Mouse (Mus musculus) layer of hippocampus, adult 9-11 months (tissue): Measurements from ENCODE around the gene Ddx50.

ENCODE experiments used
- DNase-seq: peaks from one replicate; pipeline ENCODE4 v3.0.0; 2022

Gene Ddx50

DNA sequence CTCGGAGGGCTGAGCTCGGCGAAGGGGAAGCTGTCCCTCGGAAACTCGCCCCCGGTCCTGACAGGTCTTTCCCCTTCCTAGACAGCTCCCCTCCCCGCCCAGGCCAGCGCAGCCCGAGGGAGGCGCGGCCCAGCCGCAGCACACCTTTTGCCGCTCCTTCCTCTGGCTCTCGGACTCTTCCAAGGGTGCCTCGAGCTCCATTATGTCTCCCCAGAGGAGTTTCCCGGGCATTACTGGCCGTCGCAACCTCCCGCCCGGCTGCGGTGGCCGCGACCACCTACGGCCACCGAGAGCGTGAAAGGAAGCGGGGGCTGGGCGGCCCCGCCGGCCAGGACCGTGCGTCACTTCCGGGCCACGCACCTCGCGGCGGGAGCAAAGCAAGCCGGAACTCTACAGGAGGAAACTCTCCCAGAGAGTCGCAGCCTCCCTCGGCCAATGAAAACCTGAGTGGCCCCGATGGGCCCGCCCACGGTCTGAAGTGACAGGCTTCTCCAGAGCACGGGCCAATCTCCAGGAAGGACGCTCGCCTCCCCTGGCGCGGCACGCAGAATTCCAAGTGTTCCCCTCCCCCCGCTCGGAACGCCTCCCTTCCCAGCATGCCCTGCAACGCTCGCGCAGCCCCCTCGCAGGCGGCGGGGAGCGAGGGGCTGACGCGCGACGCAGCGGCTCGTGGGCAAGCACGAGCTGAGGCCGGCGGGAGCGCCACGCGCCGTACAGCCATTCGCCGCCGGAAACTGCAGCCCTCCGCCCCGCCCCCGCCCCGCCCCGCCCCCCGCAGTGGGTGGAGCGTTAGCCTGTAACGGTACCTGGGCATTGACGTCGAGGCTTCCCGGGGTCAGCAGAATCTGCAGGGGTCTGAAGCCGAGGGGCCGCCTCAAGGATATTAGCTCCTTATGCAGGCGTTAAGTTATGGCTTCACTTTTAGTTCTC, at the start of gene Ddx50:
TSS of gene Ddx50 (minus strand) at position 338 of the 930 bp plus-strand sequence.
- DNase-seq = peak; percentile 100

DNA sequence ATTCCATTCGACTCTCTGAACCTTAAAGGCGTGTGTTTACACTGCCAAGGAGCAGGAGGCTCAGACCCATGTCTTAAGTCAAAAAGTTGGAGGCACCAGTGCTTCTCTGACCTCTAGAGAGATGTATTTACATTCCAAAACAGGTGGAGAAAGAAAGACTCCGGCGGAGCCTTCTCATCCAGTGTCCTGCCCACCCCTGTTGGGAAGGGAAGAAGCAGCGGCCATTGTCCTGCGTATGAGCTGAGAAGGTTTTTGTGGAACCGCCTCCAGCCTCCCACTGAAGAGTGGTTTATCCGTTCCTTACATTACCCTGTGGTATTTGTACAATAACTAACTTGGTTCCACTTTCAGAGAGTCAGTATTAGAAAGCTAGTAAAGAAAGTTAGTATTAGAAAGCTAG, 41.8 kb upstream of the Ddx50 start:
- DNase-seq = no peak

DNA sequence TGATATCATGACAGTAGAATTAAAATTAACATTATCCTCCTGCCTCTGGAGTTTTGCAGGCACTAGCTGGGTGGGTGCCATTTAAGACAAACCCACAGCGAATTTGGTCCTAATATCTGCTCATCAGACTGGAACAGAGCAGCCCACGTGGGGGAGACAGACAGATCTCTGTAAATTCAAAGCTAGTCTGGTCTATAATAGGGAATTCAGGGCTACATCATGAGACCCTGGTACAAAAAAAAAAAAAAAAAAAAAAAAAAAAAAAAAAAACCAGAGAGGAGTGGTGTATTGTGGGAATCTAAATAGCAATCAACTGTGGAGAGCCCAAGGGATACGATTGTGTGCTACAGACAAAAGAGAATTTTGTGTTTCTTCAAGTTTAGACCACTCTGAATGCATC, 41.2 kb upstream of the Ddx50 start:
- no peak for DNase-seq

DNA sequence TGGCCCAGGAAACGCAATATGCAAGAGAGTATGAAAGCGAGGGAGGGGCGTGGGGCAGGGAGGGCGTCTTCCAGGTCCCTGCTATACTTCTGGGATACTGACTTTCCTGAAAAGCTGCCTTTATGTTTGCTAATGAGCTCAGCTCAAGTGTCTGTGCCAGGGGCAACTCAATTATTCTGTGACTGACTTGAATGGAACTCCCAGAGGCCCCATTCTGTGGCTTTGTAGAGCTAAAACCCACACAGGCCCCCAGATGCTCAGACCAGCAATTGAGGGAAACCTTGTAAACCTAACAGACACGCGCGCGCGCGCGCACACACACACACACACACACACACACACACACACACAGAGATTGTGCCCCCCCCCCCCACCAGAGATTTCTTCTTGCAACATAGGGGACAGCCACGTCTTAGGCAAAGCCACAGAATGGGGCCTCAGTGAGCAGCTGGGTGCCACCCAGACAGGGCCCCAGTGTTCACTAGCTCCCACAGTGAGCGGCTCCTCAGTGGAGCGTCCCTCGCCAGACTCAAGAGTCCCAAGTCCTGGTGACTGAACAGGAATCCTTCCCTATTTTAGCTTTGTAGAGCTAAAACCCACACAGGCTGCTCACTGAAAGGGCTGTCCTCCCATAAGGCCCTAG, 36.1 kb upstream of the Ddx50 start:
- no peak for DNase-seq

DNA sequence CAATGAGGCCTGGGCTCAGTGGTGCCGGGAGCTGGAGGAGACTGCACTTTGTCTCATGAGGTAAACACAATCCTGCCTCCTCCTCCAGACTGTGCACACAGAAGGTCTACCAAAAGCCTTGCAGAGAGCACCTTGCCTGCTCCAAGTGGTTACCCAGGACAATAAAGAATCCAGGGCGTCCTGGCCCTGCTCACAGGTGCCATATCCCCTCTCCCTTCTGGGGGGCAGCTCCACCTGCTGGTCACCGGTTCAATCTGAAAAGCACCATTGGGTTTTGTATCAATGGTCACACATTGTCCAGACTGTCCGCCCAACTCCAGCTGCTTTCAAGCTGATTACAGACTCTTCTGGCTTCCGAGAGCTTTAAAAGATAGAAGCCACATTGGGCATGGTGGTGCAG, 32.0 kb upstream of the Ddx50 start:
- DNase-seq = no peak

DNA sequence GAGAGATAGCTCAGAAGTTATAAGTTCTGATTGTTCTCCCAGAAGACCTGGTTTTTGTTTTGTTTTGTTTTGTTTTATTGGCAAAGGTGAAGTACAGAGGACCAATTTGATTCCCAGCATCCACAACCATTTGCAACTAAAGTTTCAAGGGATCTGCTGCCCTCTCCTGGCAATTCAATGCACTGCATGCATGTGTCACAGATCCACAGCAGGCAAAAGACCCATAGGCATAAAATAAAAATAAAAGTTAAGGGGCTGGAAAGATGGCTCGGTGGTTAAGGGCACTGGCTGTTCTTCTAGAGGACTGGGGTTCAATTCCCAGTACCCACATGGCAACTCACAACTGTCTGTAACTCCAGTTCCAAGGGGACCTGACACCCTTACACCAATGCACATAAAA, 28.8 kb upstream of the Ddx50 start:
- no peak for DNase-seq

DNA sequence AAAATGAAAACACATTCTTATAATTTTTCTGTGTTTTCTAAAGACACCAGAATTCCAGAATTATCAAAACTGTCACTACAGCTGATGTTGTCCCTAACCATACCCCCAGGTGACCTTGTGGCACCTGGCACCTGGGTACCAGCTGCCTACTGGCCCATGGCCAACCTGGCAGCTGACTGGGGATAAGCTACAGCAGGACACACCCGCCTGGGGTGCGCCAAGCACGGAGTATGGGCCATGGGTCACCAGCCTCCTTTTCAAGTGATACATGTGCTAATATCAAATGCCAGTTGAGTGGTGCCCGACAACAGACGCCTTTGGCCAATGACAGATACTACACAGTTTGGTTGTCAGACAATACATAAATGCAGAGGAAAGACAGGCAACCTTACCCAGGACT, 26.3 kb upstream of the Ddx50 start:
- DNase-seq = no peak

DNA sequence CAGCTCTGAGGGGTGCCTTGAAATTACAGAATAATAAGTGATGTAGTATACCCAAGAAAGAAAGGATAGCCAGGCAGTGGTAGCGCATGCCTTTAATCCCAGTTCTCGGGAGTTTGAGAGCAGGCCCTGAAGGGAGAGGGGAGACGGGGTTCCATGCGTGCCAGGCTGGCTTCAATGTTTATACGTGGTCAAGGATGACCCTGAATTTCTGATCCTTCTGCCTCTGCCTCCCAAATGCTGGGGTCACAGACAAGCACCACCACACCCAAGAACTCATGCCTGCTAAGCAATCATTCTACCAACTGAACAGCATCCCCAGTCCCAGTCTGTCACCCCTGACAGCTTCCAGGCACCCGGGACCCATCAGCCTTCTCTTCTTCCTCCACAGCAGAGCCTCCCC, 25.2 kb upstream of the Ddx50 start:
- DNase-seq = no peak

DNA sequence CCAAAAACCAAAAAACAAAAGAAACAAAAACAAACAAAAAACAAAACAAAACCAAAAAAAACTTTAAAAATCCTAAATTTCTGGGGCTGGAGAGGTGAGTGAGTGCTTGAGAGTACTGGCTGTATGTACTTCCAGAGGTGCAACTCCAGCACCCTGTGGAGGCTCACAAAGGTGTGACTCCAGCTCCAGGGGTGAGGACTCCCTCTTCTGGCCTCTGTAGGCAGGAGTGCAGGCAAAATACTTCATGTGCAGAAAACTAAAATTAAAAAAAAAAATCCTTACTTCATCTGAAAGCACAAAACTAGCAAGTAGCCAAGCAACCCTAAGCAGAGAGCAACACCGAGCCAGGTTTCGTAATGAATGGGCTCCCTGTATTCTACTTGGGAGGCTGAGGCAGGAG, 21.3 kb upstream of the Ddx50 start:
- DNase-seq = no peak

DNA sequence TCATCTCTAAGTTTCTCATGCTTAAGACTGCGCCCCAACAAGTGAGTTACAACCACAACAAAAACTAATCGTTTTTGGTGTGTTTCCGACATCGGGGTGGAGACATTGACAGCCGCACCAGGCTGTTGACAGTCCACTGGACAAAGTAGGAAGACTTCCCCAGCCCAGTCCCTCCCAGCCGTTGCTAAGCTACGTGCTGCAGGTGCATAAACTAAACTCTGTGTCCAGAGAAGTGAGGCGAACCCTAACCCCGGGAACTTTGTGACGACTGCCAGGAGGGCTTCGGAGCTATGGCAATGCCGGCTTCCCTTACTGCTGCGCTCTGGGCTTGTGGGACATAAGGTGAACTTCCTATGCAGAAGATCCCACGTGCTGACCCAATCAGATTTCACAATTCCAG, 18.2 kb upstream of the Ddx50 start:
- DNase-seq = no peak

DNA sequence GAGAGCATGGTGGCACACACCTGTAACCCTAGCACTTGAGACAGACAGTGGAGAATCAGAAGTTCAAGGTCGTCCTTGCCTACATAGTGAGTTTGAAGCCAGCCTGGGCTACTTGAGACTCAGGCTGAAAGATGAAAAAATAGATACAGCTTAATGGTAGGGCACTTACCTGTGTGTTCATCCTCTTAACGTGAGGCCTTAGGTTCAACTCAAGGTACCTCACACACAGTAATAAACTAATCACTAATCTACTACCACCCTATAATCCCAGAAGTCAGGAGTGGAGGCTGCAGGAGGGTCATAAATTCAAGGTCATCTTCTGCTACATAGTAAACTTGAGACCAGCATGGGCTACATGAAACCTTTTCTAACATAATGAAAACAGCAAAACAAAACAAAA, 17.4 kb upstream of the Ddx50 start:
- no peak for DNase-seq

DNA sequence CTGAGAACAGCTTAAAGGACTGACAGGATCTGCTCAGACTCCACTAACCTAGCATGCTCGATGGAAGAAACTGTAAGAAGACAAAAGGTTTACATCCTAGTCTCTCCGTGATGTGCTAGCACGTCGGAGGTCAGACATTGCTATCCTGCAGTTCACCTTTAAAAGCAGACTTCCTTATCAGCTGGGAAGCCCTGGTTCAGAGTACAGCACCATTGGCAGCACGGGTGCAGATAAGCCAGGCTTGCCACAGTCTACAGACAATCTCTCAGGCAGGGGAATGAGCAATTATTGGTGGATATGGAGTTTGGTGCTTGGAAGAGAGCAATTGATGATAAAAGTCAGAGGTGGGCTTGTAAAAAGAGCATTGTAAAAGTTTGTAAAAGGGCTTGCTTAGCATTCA, 17.0 kb upstream of the Ddx50 start:
- DNase-seq = no peak

DNA sequence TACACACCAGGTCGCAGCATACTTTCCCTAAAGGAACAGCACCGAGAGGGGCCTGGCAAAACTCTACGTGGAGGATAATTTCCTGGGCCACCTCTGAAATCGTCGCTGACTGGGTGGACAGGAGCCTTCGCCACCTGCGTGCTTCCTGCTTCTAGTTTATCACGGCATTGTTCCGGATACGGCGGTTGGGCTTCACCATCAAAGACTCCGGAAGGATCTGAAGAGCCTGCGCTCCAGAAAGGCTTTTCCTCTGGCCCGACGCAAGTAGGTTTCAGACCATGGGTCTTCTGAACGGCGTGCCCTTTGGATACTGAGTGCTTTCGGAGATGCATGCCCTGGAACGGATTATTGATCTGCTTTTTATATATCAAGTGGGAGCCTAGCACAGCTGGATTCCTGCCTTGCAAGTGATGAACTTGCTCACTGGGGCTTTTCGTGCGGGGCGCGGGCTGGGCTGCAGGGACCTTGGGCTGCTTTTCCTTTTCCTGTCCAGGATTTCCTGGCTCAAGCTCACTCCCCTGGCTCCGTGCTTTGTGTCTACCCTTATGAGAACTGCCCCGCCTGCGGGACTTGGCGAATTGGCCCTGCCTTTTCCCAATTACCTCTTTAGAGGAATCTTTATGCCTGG, 14.1 kb upstream of the Ddx50 start:
- DNase-seq = no peak

DNA sequence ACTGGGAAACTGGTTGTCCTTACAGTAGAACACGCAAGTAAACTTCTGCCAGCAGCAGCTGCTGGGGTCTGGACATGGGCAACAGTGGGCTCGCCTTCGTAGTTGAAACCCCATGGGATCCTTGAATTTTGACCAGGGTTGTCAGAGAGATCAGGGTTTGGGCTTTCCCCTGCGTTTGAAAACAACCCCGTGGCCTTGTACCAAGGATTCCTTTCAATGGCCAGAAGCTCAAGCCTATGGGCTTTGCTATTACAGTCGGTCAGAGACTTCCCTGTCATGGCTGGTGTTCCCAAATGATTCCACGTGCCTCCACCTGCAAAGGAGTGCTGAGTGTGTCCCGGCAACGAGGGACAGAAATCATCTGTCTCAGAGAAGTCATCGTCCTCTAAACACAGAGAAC, 13.2 kb upstream of the Ddx50 start:
- no peak for DNase-seq

DNA sequence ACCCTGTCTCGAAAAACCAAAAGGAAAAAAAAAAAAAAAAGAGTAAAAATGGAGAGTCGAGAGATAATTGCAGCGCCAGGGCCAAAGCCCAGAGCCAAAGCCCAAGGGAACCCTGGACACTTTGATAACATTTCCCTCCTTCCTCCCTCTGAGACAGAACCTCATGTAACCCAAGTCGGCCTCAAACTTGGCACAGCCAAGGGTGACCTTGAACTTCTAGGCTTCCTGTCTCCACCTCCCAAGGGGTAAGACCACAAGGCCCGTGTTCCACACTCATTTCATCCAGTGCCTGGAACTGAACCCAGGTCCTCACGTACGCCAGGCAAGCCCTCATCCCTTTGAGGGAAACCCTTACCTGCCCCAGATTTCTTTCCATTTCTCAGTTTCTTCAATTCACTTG, 5.7 kb upstream of the Ddx50 start:
- DNase-seq = no peak

DNA sequence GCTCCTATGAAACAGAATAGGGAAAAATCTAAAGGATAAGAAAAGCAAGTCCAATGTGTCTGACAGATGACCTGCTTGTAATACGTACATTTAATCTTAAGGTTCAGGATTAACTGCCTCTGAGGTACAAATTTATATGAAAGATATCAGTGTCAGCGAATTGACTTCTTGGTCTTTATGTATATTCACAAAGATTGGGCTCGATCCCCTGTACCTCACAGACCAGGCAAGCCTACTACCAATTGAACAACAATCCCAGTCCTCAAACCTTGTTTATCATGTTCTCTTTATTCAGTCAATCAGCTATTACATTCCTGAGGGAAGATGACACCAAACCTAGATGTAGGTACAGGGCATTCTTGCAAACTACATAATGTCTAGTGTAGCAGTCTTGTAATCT, 943 bp upstream of the Ddx50 start:
- DNase-seq = no peak

DNA sequence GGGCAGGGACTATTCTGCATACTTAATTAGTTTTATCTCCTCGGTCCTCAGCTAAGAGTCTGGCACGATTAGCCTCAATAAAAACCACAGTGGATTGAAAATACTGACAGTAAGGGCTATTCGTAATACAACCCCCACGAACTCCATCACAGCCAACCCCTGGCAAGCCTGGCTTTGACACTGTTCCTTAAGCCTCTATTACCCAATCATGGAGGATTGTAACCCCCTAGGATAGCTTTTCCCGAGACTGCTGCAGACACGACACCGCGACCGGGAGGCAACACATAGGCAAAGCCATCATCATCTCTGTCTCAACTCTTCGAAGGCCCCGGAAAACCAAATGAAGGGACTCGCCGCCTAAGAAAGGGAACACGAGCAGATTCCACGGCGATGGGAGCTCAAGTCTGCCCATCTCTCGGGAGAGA, 648 bp downstream of the Ddx50 start:
- no peak for DNase-seq

DNA sequence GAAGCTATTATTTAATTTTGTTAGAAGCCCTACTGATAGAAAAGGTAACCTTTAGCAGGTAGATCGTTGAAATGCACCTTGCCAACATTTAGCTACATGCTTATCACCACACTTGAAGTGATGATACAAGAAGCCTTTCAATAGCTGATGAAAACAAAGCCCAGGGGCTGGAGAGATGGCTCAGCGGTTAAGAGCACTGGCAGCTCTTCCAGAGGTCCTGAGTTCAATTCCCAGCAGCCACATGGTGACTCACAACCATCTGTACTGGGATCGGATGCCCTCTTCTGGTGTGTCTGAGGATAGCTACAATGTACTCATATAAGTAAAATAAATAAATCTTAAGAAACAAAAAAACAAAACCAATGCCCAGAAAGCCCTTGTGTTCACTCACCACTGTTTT, 46.9 kb downstream of the Ddx50 start:
- DNase-seq = no peak

DNA sequence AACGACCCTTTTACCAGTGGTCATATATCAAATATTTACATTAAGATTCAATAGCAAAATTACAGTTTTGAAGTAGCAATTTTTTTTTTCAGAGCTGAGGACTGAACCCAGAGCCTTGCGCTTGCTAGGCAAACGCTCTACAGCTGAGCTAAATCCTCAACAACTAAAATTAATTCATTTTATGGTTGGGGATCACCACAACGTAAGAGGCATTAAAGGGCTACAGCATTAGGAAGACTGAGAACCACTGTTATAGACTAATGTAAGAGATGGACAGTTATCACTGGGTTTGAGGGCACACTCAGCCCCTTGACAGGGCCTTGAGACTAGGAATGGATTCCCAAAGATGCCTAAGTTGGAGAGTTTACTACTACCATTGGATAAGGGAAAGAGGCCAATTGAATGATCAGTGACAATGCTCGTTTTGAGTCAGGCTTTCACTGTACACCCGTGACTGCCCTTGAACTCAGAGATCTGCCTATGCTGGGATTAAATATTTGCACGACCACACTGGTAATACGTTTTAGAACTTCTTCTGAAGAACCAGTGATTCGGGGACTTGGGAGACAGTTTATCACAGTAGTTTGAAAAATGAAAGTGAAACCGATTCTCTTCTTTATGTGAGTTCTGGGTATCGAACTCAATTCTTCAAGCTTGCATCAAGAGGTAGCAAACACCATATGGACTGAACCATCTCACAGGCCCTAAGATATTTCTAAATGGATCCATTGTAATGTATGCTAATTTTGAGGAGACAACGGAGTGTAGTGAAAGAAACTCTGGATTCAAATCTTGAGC, 47.6 kb downstream of the Ddx50 start:
- DNase-seq = no peak

DNA sequence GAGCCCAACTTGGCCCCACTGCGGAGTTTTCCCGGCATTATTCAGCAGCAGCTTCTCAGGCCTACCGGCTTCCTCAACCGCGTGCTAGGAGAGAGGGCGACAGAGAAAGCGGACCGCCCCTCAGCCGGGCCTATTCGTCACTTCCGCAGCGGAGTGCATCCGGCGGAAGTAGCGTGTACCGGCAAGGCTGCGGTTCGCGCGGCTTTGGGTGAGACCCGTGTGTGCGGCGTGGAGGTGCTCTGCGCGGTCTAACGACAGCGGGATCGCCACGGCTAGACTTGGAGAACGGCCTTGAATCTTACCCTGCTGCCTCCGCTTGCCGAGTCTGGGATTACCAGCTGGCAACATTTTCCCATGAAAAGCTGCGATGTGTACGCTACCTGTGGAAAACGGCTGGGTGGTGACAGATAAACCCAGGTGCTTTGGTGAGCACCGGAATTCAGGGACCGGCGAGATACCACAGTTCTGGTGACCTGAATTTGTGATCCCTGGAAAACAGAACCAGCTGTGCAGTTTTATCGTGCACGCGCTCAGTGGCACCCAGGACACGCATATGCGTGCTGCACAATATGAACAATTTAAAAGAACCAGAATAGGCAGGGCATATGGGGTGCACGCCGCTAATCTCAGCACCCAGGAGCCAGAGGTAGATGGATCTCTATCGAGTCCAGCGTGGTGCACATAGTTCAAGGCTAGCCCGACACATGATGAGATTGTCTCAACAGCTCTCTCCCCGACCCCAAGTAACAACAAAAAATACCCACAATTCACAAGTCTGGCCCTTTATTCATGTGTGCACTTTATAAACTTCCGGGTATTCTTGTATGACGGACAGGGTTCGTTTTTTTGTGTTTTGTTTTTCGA, 48.6 kb downstream of the Ddx50 start, which contains the start of gene Ddx21:
TSS of gene Ddx21 (minus strand) at position 105 of the 864 bp plus-strand sequence.
- peak; percentile 88 for DNase-seq

DNA sequence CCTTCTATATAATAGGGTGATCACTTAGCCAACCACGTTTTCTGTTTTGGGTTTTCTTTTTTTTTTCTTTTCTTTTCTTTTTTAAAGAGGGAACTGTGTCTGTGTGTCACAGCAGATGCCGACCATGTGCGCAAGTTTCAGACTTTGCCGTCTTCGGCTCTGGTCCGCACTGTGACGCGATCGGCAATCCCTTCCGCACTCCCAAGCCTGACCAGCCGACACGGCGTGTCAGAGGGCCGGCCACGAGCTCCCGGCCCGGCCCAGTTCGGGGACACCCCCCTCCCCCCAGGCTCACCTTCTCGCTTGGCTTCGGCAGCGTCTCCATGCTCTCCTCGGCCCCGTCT, 49.2 kb downstream of the Ddx50 start:
- DNase-seq = no peak
